Mouse (Mus musculus): ENCODE data around the gene Rpl10a. TPM values are rescaled to one million over a fixed set of nuclear protein-coding genes. Genes with fewer than 3 reads are reported as not detected.

The Rpl10a gene
- polyA plus RNA-seq (2012; rRNA removed): 3,183 and 4,590 TPM in 2 replicates

GRCm38 (mm10) chr17:28328366-28328928 is at the start of gene Rpl10a:
Gene Rpl10a, plus strand, starts transcription at chr17:28328471.

GRCm38 (mm10) chr17:28313212-28313879 is 14.9 kb upstream of the Rpl10a start, which contains the start of gene Fance:
Gene Fance, plus strand, starts transcription at chr17:28313519.

DNA sequence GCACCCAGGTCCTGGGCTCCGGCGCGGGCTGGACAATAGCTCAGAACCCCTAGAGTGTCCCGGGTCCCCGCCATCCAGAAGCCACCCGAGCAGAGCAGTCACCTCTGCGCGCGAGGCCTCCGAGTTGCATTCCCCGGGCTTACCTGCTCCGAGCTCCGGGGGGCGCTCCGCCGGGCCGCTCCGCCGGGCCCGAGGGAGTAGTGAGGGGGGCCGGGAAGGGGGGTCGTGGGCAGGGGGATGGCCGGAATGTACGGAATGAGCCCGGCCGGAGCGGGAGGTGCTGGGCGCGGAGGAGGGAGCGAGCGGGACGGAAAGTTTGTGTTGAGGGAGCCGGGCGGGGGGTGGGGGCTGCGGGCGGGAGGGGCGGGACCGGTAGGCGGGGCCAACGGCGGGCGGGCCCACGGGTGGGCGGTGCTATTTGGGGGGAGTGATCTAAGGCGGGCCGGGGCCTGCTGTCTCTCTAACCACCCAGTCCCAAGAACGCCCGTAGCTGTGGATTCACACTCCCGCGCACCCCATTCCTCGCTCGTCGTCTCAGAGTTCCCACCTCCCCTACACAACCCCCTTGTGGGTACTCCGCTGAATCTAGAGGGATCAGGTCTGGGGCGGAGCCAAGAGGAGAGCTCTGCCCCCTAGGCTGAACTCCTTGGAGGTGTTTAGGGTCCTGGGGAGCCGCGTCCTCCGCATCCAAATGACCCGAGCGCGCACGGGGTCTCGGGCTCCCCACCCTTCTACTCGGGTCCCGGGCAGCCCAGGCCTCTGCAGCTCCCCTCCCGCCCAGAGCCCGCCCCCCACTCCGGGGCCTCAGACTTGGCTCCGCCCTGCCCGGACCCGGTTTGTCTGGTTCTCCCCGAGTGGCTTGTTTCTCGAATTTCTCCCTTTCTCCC is 22.4 kb downstream of the Rpl10a start, which contains the start of gene Tead3:
Gene Tead3 (minus strand): TSS at position 352 of the 887 bp plus-strand sequence.

DNA sequence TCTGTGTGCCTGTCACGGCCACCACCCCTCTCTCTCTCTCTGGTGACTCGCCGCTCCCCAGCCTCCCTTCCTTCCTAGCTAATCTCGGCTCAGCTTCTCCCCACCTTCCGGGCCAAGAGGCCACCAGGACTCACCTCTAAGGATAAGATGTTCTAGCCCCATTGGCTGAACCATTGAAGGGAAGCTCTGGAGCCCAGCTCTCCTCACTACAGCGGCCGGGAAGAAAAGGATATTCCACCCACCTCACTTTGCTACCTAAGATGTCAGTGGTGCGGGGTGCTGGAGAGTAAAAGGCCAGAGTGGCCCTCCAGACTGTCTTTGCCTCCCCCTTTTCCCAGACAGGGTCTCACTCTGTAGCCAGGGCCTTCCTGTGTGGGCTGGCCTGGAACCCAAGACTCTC is 36.9 kb downstream of the Rpl10a start, which contains the start of gene Tulp1:
Gene Tulp1 (minus strand): TSS at position 101 of the 400 bp plus-strand sequence.

Other genes with a start within 250 kb of the Rpl10a start
- 2.0 and 2.6 TPM in 2 replicates for gene Tcp11, start 247.8 kb upstream of the Rpl10a start, polyA plus RNA-seq (2012; rRNA removed)
- gene Scube3, start 186.3 kb upstream of the Rpl10a start, polyA plus RNA-seq (2012; rRNA removed): 1.4 and 2.4 TPM in 2 replicates
- 71.9 and 76.1 TPM in 2 replicates for gene Zfp523, start 151.3 kb upstream of the Rpl10a start, polyA plus RNA-seq (2012; rRNA removed)
- gene Def6, start 120.7 kb upstream of the Rpl10a start, polyA plus RNA-seq (2012; rRNA removed): 4.3 and 4.7 TPM in 2 replicates
- 229 and 242 TPM in 2 replicates for gene Ppard, start 95.8 kb upstream of the Rpl10a start, polyA plus RNA-seq (2012; rRNA removed)
- 15.9 and 21.3 TPM in 2 replicates for gene Fance, start 15.0 kb upstream of the Rpl10a start, polyA plus RNA-seq (2012; rRNA removed)
- 36.0 and 39.2 TPM in 2 replicates for gene Tead3, start 22.3 kb downstream of the Rpl10a start, polyA plus RNA-seq (2012; rRNA removed)
- gene Tulp1, start 36.8 kb downstream of the Rpl10a start, polyA plus RNA-seq (2012; rRNA removed): 0.36 and 1.0 TPM in 2 replicates
- 48.6 and 72.9 TPM in 2 replicates for gene Fkbp5, start 189.1 kb downstream of the Rpl10a start, polyA plus RNA-seq (2012; rRNA removed)
- gene Armc12, start 202.3 kb downstream of the Rpl10a start, polyA plus RNA-seq (2012; rRNA removed): not detected in 2 replicates
- not detected in 2 replicates for gene Clpsl2, start 220.9 kb downstream of the Rpl10a start, polyA plus RNA-seq (2012; rRNA removed)
- gene Clps, start 232.3 kb downstream of the Rpl10a start, polyA plus RNA-seq (2012; rRNA removed): 161 and 4,635 TPM in 2 replicates
- gene Lhfpl5, start 247.2 kb downstream of the Rpl10a start, polyA plus RNA-seq (2012; rRNA removed): 1.3 and 1.5 TPM in 2 replicates